Mouse (Mus musculus): ENCODE data around the gene Jam3. TPM values are rescaled to one million over a fixed set of nuclear protein-coding genes. Genes with fewer than 3 reads are reported as not detected.
"Not testable (repeated sequence)": the region's sequence is repeated elsewhere in the genome, so short reads cannot be mapped to it uniquely, and the experiment has no call there.

Jam3 gene
- polyA plus RNA-seq, 1 experiment, result 0.03 TPM

DNA sequence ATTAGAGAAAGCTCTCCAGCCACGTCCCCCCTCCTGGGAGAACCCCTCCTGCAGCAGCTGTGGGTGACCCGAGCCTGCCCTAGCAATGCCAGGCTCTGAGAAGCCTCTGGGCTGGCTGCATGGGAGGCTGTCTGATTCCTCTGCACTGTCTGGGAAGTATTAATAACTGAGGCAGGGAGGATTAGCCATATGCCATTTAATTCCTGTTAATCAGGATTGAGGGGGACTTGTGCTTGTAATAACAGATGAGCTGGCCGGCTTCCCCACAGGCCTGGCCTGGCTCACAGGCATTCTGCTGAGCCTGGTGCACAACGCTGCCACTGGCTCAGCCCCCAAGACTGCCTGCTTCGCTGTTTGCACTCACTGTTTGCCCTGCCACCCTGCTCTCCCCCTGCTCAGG is 18.9 kb upstream of the Jam3 start:
- Histone ChIP-seq H3K9me3 (ENCODE audit: control insufficient read depth, low read length) (no peaks in the 10 kb centered on the region), H3K36me3 (ENCODE audit: control insufficient read depth) (no peaks in the 10 kb centered on the region), H3K4me1 (ENCODE audit: control insufficient read depth) (no peaks in the 10 kb centered on the region), H3K4me3 (replicated peaks) (no peak overlapping the region), H3K27me3 (ENCODE audit: control insufficient read depth) (no peaks in the 10 kb centered on the region)
- no peak for TF ChIP-seq GATA1 (IDR thresholded peaks at IDR 0.05; ENCODE audit: low read length)
- no peak for TF ChIP-seq TAL1 (IDR thresholded peaks at IDR 0.05; ENCODE audit: low read length)

DNA sequence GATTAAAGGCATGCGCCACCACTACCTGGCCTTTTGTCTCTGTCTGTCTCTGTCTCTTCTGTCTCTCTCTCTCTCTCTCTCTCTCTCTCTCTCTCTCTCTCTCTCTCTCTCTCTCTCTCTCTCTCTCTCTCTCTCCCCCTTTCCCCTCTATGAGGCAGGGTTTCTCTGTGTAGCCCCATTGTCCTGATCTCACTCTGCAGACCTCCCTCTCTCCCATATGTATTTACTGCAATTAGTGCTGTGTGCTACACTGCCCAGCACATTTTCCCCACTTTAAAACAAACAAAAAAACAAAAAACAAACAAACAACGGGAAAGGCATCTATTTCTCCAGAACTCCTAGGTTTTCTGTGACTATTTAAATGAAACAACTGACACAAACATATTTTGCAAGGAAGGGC is 18.4 kb upstream of the Jam3 start:
- H3K4me3 ChIP-seq (replicated peaks), result no peak overlapping the region
- no peaks in the 10 kb centered on the region for H3K27me3 ChIP-seq (ENCODE audit: control insufficient read depth)
- no peaks in the 10 kb centered on the region for H3K9me3 ChIP-seq (ENCODE audit: control insufficient read depth, low read length)
- no peaks in the 10 kb centered on the region for H3K36me3 ChIP-seq (ENCODE audit: control insufficient read depth)
- H3K4me1 ChIP-seq (ENCODE audit: control insufficient read depth), result no peaks in the 10 kb centered on the region
- no peak for TF ChIP-seq GATA1 (IDR thresholded peaks at IDR 0.05; ENCODE audit: low read length)
- TF ChIP-seq TAL1 (IDR thresholded peaks at IDR 0.05; ENCODE audit: low read length), result no peak

GRCm38 (mm10) chr9:27172839-27173238 is 17.6 kb upstream of the Jam3 start:
- no peak overlapping the region for H3K4me3 ChIP-seq (replicated peaks)
- no peaks in the 10 kb centered on the region for H3K36me3 ChIP-seq (ENCODE audit: control insufficient read depth)
- H3K4me1 ChIP-seq (ENCODE audit: control insufficient read depth), result no peaks in the 10 kb centered on the region
- no peaks in the 10 kb centered on the region for H3K27me3 ChIP-seq (ENCODE audit: control insufficient read depth)
- no peak for TF ChIP-seq GATA1 (IDR thresholded peaks at IDR 0.05; ENCODE audit: low read length)
- no peaks in the 10 kb centered on the region for H3K9me3 ChIP-seq (ENCODE audit: control insufficient read depth, low read length)

GRCm38 (mm10) chr9:27170726-27171125 is 15.5 kb upstream of the Jam3 start:
- Histone ChIP-seq H3K4me3 (replicated peaks) (no peak overlapping the region), H3K4me1 (ENCODE audit: control insufficient read depth) (no peaks in the 10 kb centered on the region), H3K9me3 (ENCODE audit: control insufficient read depth, low read length) (no peaks in the 10 kb centered on the region), H3K27me3 (ENCODE audit: control insufficient read depth) (no peaks in the 10 kb centered on the region), H3K36me3 (ENCODE audit: control insufficient read depth) (no peaks in the 10 kb centered on the region)
- TF ChIP-seq TAL1 (IDR thresholded peaks at IDR 0.05; ENCODE audit: low read length), result no peak
- no peak for TF ChIP-seq GATA1 (IDR thresholded peaks at IDR 0.05; ENCODE audit: low read length)

DNA sequence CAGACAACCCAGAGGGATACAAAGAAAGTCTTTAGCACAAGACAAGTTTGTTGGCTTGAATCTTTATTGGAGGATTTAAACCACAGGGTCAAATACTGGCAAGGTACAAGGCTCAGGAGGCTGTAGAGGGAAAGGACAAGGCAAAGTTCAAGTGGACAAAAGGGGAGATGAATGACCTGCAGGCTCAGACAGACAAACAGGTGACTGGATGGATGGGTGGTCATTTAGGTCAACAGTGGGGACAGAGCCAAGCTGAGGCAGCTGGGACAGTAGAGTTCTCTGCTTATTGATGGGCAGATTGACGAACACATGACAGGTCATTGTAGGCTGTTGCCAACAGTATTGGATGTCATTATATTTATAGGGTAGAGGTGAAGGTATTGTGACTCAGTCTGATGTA is 11.8 kb upstream of the Jam3 start:
- Histone ChIP-seq H3K4me3 (replicated peaks) (no peak overlapping the region), H3K4me1 (ENCODE audit: control insufficient read depth) (no peaks in the 10 kb centered on the region), H3K36me3 (ENCODE audit: control insufficient read depth) (no peaks in the 10 kb centered on the region), H3K9me3 (ENCODE audit: control insufficient read depth, low read length) (no peaks in the 10 kb centered on the region), H3K27me3 (ENCODE audit: control insufficient read depth) (no peaks in the 10 kb centered on the region)
- no peak for TF ChIP-seq GATA1 (IDR thresholded peaks at IDR 0.05; ENCODE audit: low read length)
- TF ChIP-seq TAL1 (IDR thresholded peaks at IDR 0.05; ENCODE audit: low read length), result no peak

GRCm38 (mm10) chr9:27165596-27165995 is 10.4 kb upstream of the Jam3 start:
- no peak for TF ChIP-seq GATA1 (IDR thresholded peaks at IDR 0.05; ENCODE audit: low read length)
- TF ChIP-seq TAL1 (IDR thresholded peaks at IDR 0.05; ENCODE audit: low read length), result no peak
- no peaks in the 10 kb centered on the region for H3K36me3 ChIP-seq (ENCODE audit: control insufficient read depth)
- H3K4me1 ChIP-seq (ENCODE audit: control insufficient read depth), result no peaks in the 10 kb centered on the region
- no peaks in the 10 kb centered on the region for H3K9me3 ChIP-seq (ENCODE audit: control insufficient read depth, low read length)
- no peak overlapping the region for H3K4me3 ChIP-seq (replicated peaks)
- H3K27me3 ChIP-seq (ENCODE audit: control insufficient read depth), result no peaks in the 10 kb centered on the region

- TF ChIP-seq GATA1 (IDR thresholded peaks at IDR 0.05; ENCODE audit: low read length) (no peak), TAL1 (IDR thresholded peaks at IDR 0.05; ENCODE audit: low read length) (no peak)
- Histone ChIP-seq H3K4me1 (ENCODE audit: control insufficient read depth) (no peaks in the 10 kb centered on the region), H3K9me3 (ENCODE audit: control insufficient read depth, low read length) (no peaks in the 10 kb centered on the region), H3K4me3 (replicated peaks) (no peak overlapping the region), H3K27me3 (ENCODE audit: control insufficient read depth) (no peaks in the 10 kb centered on the region), H3K36me3 (ENCODE audit: control insufficient read depth) (no peaks in the 10 kb centered on the region)
Observed at GRCm38 (mm10) chr9:27164957-27165356, 9.7 kb upstream of the Jam3 start.

GRCm38 (mm10) chr9:27163661-27164060 is 8.4 kb upstream of the Jam3 start:
- not testable (repeated sequence) for H3K36me3 ChIP-seq (ENCODE audit: control insufficient read depth); H3K27me3 ChIP-seq (ENCODE audit: control insufficient read depth); H3K4me3 ChIP-seq (replicated peaks); H3K4me1 ChIP-seq (ENCODE audit: control insufficient read depth); H3K9me3 ChIP-seq (ENCODE audit: control insufficient read depth, low read length)

DNA sequence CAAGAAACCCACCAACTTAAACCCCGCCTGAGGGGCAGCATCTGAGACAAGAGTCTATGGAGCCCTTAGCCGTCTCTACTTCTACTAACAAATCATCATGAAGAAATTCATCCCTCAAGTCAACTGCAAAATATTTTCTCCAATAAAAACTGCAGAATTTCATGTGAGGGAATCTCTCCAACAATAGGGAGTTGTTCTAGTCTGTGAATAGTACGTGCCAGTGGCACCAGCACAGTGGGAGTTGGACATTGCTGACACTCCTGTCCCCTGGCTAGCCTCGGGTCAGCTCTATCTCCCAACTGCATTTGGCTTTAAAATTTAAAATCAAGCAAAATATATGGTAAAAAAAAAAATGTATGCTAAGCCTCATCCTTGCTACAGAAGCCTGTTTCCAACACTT is 1.4 kb downstream of the Jam3 start:
- no peak overlapping the region for H3K4me3 ChIP-seq (replicated peaks)
- no peaks in the 10 kb centered on the region for H3K36me3 ChIP-seq (ENCODE audit: control insufficient read depth)
- H3K4me1 ChIP-seq (ENCODE audit: control insufficient read depth), result peaks cover 4% of the 10 kb centered on the region; the same call in 1 of the 2 replicates
- TF ChIP-seq TAL1 (IDR thresholded peaks at IDR 0.05; ENCODE audit: low read length) (no peak), GATA1 (IDR thresholded peaks at IDR 0.05; ENCODE audit: low read length) (no peak)
- peaks cover 28% of the 10 kb centered on the region for H3K27me3 ChIP-seq (ENCODE audit: control insufficient read depth)
- H3K9me3 ChIP-seq (ENCODE audit: control insufficient read depth, low read length), result peaks cover 8% of the 10 kb centered on the region

GRCm38 (mm10) chr9:27149836-27150235 is 5.4 kb downstream of the Jam3 start:
- no peak for TF ChIP-seq GATA1 (IDR thresholded peaks at IDR 0.05; ENCODE audit: low read length)
- TF ChIP-seq TAL1 (IDR thresholded peaks at IDR 0.05; ENCODE audit: low read length), result no peak
- H3K36me3 ChIP-seq (ENCODE audit: control insufficient read depth), result no peaks in the 10 kb centered on the region

More at GRCm38 (mm10) chr9:27149836-27150235, 5.4 kb downstream of the Jam3 start:
- Histone ChIP-seq H3K4me1 (ENCODE audit: control insufficient read depth) (no peaks in the 10 kb centered on the region), H3K9me3 (ENCODE audit: control insufficient read depth, low read length) (no peaks in the 10 kb centered on the region), H3K4me3 (replicated peaks) (no peak overlapping the region), H3K27me3 (ENCODE audit: control insufficient read depth) (peaks cover 11% of the 10 kb centered on the region)

Measured in erythroblast, embryonic 14.5 days (primary cell).